Mouse (Mus musculus): Measurements from ENCODE around the gene Cercam.

DNA sequence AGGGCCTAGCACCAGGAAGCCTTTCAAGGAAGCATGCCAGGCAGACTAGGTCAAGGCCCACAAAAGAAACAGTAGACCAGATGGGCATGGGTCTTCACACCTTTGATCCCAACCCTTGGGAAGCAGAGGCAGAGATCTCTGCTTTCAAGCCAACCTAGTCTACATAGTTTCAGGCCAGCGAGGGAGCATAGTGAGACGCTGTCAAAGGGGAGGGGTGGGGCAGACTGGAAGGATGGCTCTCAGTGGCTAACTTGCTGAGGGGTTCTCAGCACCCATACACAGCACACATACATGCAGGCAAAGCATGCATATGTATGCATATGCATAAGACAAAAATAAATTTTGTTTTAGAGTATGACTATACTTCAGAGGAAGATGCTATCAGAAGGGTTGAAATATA lies 49.6 kb upstream of the Cercam start:
- TF ChIP-seq POLR2A (IDR thresholded peaks at IDR 0.05; ENCODE audit: borderline replicate concordance, extremely low read depth, low read depth, low read length): no peak
- TF ChIP-seq CTCF (IDR thresholded peaks at IDR 0.05; ENCODE audit: insufficient read depth, low read length): no peak

Measured in lung, adult 2 months (tissue).